Mouse (Mus musculus) lung, embryonic 15.5 days (tissue): Measurements from ENCODE around the gene Carhsp1. TPM values are rescaled to one million over a fixed set of nuclear protein-coding genes. Genes with fewer than 3 reads are reported as not detected.

Experiments used
- microRNA-seq: library from miRNA; unstranded; fragments of <30 nt; microRNA quantifications from one replicate; pipeline ENCODE4, GENCODE M21; 2016
- polyA plus RNA-seq: library from polyadenylated mRNA; unstranded; fragments of >200 nt; fragmentation: Nextera tagmentation; extraction: Ambion mirVana; gene quantifications from 2 replicates; pipeline ENCODE4 v1.2.1, GENCODE M21; 2015

Carhsp1 gene
- polyA plus RNA-seq, 1 experiment from 2014 or later, result 96.8 TPM

Small RNAs within 50 kb of the gene (microRNA-seq; reads per million reads assigned to microRNA genes)
- gene Gm22137, result not detected

Other genes with a start within 250 kb of the Carhsp1 start
- not detected in 2 replicates for gene Tmem114, start 247.0 kb downstream of the Carhsp1 start, polyA plus RNA-seq
- 15.3 and 18.8 TPM in 2 replicates for gene Mettl22, start 201.4 kb downstream of the Carhsp1 start, polyA plus RNA-seq
- gene Abat, start 158.7 kb downstream of the Carhsp1 start, polyA plus RNA-seq, result 19.9 and 22.4 TPM in 2 replicates
- 51.2 and 53.2 TPM in 2 replicates for gene Pmm2, start 34.5 kb downstream of the Carhsp1 start, polyA plus RNA-seq
- 18.3 and 19.7 TPM in 2 replicates for gene Tmem186, start 34.4 kb downstream of the Carhsp1 start, polyA plus RNA-seq
- gene Gm5767, start 8.6 kb upstream of the Carhsp1 start, polyA plus RNA-seq, result not detected in 2 replicates
- 24.8 and 26.7 TPM in 2 replicates for gene Usp7, start 120.2 kb upstream of the Carhsp1 start, polyA plus RNA-seq
- 19.3 and 20.8 TPM in 2 replicates for gene 1810013L24Rik, start 157.9 kb upstream of the Carhsp1 start, polyA plus RNA-seq